Mouse (Mus musculus) Patski (cell line): ENCODE measurements around the gene Bhlha9. TPM values are rescaled to one million over a fixed set of nuclear protein-coding genes. Genes with fewer than 3 reads are reported as not detected.

ENCODE experiments used
- ATAC-seq: fragments of 100-300 bp; one replicate; pipeline ENCODE4 v1.8.0; 2021
- CTCF ChIA-PET: fragments of 350-600 bp; sonication (Branson Sonifier 250); formaldehyde crosslinking; loops from one replicate; lab custom pipeline; 2022; ENCODE audit warnings: inconsistent platforms; lab: Charles Lee
- POLR2A ChIA-PET: fragments of 350-600 bp; sonication (Branson Sonifier 250); formaldehyde crosslinking; loops from one replicate; lab custom pipeline; 2022; ENCODE audit warnings: antibody characterized with exemption, inconsistent platforms; lab: Charles Lee
- DNase-seq: peaks from one replicate; pipeline ENCODE4 v3.0.0-alpha.2; 2011; ENCODE audit warnings: low read depth, low spot score
- H3K27me3 ChIP-seq: fragments of 371-371 bp; one replicate; pipeline ENCODE4 v1.5.1; 2021
- CTCF ChIP-seq: fragments of 100-300 bp; IDR thresholded peaks from one replicate; pipeline ENCODE4 v1.5.1; 2021
- in situ Hi-C: fragments of 300-500 bp; cut with MboI; formaldehyde crosslinking; loops from 3 replicates; pipeline ENCODE4 v1.11.1; 2018; ENCODE audit warnings: low pct_unique_long_range_greater_than_20kb, mixed read lengths
- polyA plus RNA-seq: library from polyadenylated mRNA; unstranded; gene quantifications from one replicate; pipeline ENCODE4 v1.2.3, GENCODE M21; 2021

Bhlha9 gene
- 0.15 TPM for polyA plus RNA-seq

GRCm38 (mm10) chr11:76671871-76672475, at the start of gene Bhlha9:
Gene Bhlha9 (plus strand): TSS chr11:76672470.
- no peak for TF ChIP-seq CTCF
- ATAC-seq, result no peak
- ChIA-PET POLR2A (interaction anchor here (0.6 kb wide), 1 partner anchor 815 kb away, joined by 5 read pairs; no protein-coding TSS in a partner anchor), CTCF (interaction anchor here (1.8 kb wide), 1 partner anchor 18 kb away, joined by 5 read pairs; no protein-coding TSS in a partner anchor)
- H3K27me3 ChIP-seq, result no peaks in the 10 kb centered on the region
- in situ Hi-C loops, result no loop called here
- no peak for DNase-seq

- POLR2A ChIA-PET, result interaction anchor here (1.0 to 1.7 kb wide), 4 partner anchors 27 to 93 kb away, joined by 3 to 6 read pairs (median 3); no protein-coding TSS in a partner anchor
- in situ Hi-C loops, result loop anchor here (5.0 kb wide), 1 partner anchor 35 kb away; no protein-coding TSS in a partner anchor
- DNase-seq (no peak), ATAC-seq (peak; percentile 17)
- no peak for TF ChIP-seq CTCF
- no peaks in the 10 kb centered on the region for H3K27me3 ChIP-seq
- CTCF ChIA-PET, result interaction anchor here (1.0 to 2.2 kb wide), 8 partner anchors 10 to 94 kb away, joined by 3 to 7 read pairs (median 4); no protein-coding TSS in a partner anchor
Observed at GRCm38 (mm10) chr11:76622566-76623205, 49.6 kb upstream of the Bhlha9 start.

GRCm38 (mm10) chr11:76623206-76623961, 48.9 kb upstream of the Bhlha9 start:
- in situ Hi-C loops, result loop anchor here (5.0 kb wide), 1 partner anchor 36 kb away; no protein-coding TSS in a partner anchor
- POLR2A ChIA-PET, result interaction anchor here (0.6 to 1.7 kb wide), 7 partner anchors 9 to 1468 kb away, joined by 3 to 9 read pairs (median 3); no protein-coding TSS in a partner anchor
- H3K27me3 ChIP-seq, result no peaks in the 10 kb centered on the region
- peak; percentile 63 for ATAC-seq
- no peak for DNase-seq
- CTCF ChIA-PET, result interaction anchor here (0.7 to 2.2 kb wide), 9 partner anchors 9 to 94 kb away, joined by 3 to 7 read pairs (median 4); no protein-coding TSS in a partner anchor
- no peak for TF ChIP-seq CTCF

GRCm38 (mm10) chr11:76624071-76624470, 48.2 kb upstream of the Bhlha9 start:
- ATAC-seq, result no peak
- DNase-seq, result no peak
- ChIA-PET POLR2A (interaction anchor here (0.9 to 1.4 kb wide), 2 partner anchors 19 to 23 kb away, joined by 3 to 5 read pairs; no protein-coding TSS in a partner anchor), CTCF (interaction anchor here (1.0 to 2.2 kb wide), 5 partner anchors 8 to 78 kb away, joined by 3 to 7 read pairs (median 4); no protein-coding TSS in a partner anchor)
- no peak for TF ChIP-seq CTCF
- H3K27me3 ChIP-seq, result no peaks in the 10 kb centered on the region
- in situ Hi-C loops, result loop anchor here (5.0 kb wide), 1 partner anchor 37 kb away; no protein-coding TSS in a partner anchor

- DNase-seq (no peak), ATAC-seq (no peak)
- TF ChIP-seq CTCF, result no peak
- ChIA-PET POLR2A (interaction anchor here (0.7 to 1.4 kb wide), 3 partner anchors 20 to 23 kb away, joined by 3 to 5 read pairs (median 3); no protein-coding TSS in a partner anchor), CTCF (interaction anchor here (1.4 kb wide), 1 partner anchor 38 kb away, joined by 4 read pairs; no protein-coding TSS in a partner anchor)
- in situ Hi-C loops, result loop anchor here (5.0 kb wide), 1 partner anchor 38 kb away; no protein-coding TSS in a partner anchor
- no peaks in the 10 kb centered on the region for H3K27me3 ChIP-seq
Observed at GRCm38 (mm10) chr11:76624881-76625280, 47.4 kb upstream of the Bhlha9 start.

GRCm38 (mm10) chr11:76628613-76629012, 43.7 kb upstream of the Bhlha9 start:
- DNase-seq (no peak), ATAC-seq (no peak)
- H3K27me3 ChIP-seq, result no peaks in the 10 kb centered on the region
- POLR2A ChIA-PET, result no interaction called here
- no peak for TF ChIP-seq CTCF
- in situ Hi-C loops, result no loop called here
- CTCF ChIA-PET, result no interaction called here

- POLR2A ChIA-PET, result interaction anchor here (0.6 kb wide), 3 partner anchors 93 to 365 kb away, joined by 3 to 4 read pairs (median 3); no protein-coding TSS in a partner anchor
Observed at GRCm38 (mm10) chr11:76630023-76630422, 42.2 kb upstream of the Bhlha9 start.

GRCm38 (mm10) chr11:76630487-76630886, 41.8 kb upstream of the Bhlha9 start:
- TF ChIP-seq CTCF, result no peak
- H3K27me3 ChIP-seq, result no peaks in the 10 kb centered on the region
- in situ Hi-C loops, result no loop called here
- ChIA-PET POLR2A (interaction anchor here (0.6 kb wide), 1 partner anchor 365 kb away, joined by 3 read pairs; no protein-coding TSS in a partner anchor), CTCF (interaction anchor here (2.0 kb wide), 1 partner anchor 15 kb away, joined by 7 read pairs; no protein-coding TSS in a partner anchor)
- no peak for DNase-seq
- no peak for ATAC-seq

More at GRCm38 (mm10) chr11:76630023-76630422, 42.2 kb upstream of the Bhlha9 start:
- CTCF ChIA-PET, result interaction anchor here (2.0 kb wide), 1 partner anchor 16 kb away, joined by 7 read pairs; no protein-coding TSS in a partner anchor
- ATAC-seq (no peak), DNase-seq (no peak)
- in situ Hi-C loops, result no loop called here
- no peak for TF ChIP-seq CTCF
- H3K27me3 ChIP-seq, result no peaks in the 10 kb centered on the region

GRCm38 (mm10) chr11:76639269-76639985, 32.8 kb upstream of the Bhlha9 start:
- DNase-seq, result no peak
- no peak for TF ChIP-seq CTCF
- in situ Hi-C loops, result no loop called here
- ChIA-PET CTCF (no interaction called here), POLR2A (no interaction called here)
- H3K27me3 ChIP-seq, result no peaks in the 10 kb centered on the region
- no peak for ATAC-seq
